Mouse (Mus musculus): Measurements from ENCODE around the gene Triml1. TPM values are rescaled to one million over a fixed set of nuclear protein-coding genes. Genes with fewer than 3 reads are reported as not detected.

Triml1 gene
- polyA plus RNA-seq (2015; fragmentation: Nextera tagmentation; extraction: Ambion mirVana), result not detected in 2 replicates

GRCm38 (mm10) chr8:43141386-43141785 is at the start of gene Triml1:
TSS of gene Triml1 (minus strand) at chr8:43141486.

GRCm38 (mm10) chr8:43180054-43180690 is 38.9 kb upstream of the Triml1 start, which contains the start of gene Triml2:
TSS of gene Triml2 (plus strand) at chr8:43180541.

Other genes starting within 250 kb of the Triml1 start
- not detected in 2 replicates for gene Triml2, start 39.1 kb upstream of the Triml1 start, polyA plus RNA-seq (2015; fragmentation: Nextera tagmentation; extraction: Ambion mirVana)
- gene Zfp42, start 165.5 kb upstream of the Triml1 start, polyA plus RNA-seq (2015; fragmentation: Nextera tagmentation; extraction: Ambion mirVana), result not detected in 2 replicates